Mouse (Mus musculus) bone marrow macrophage, adult 2 months (primary cell): Measurements from ENCODE around the gene Smg6.

Source experiments
- CTCF ChIP-seq: IDR thresholded peaks from 2 replicates; pipeline ENCODE4 v1.5.1; 2012; ENCODE audit warnings: low read depth, mild to moderate bottlenecking, low read length, moderate library complexity
- POLR2A ChIP-seq: IDR thresholded peaks from 2 replicates; pipeline ENCODE4 v1.6.1; 2012; ENCODE audit warnings: mild to moderate bottlenecking, low read depth, low read length, borderline replicate concordance

- no peak for TF ChIP-seq POLR2A
- TF ChIP-seq CTCF, result no peak
These were observed 120.2 kb downstream of the Smg6 start for GRCm38 (mm10) chr11:75045822-75046221.
